Mouse (Mus musculus) gastrocnemius, adult 2 months (tissue): Measurements from ENCODE around the gene Gm45233. TPM values are rescaled to one million over a fixed set of nuclear protein-coding genes. Genes with fewer than 3 reads are reported as not detected.

ENCODE experiments used
- DNase-seq: peaks from one replicate; pipeline ENCODE4 v3.0.0; 2022
- H3K27ac ChIP-seq: fragments of 200-600 bp; 2 replicates; pipeline ENCODE4 v1.8.1; 2022; ENCODE audit warnings: mild to moderate bottlenecking
- H3K4me3 ChIP-seq: fragments of 200-600 bp; 2 replicates; pipeline ENCODE4 v1.8.1; 2022; ENCODE audit warnings: mild to moderate bottlenecking, moderate library complexity
- CTCF ChIP-seq: fragments of 200-600 bp; IDR thresholded peaks from 2 replicates; pipeline ENCODE4 v1.8.1; 2022; ENCODE audit warnings: antibody characterized with exemption, mild to moderate bottlenecking, moderate library complexity
- intact Hi-C: fragments of 180-260 bp; cut with DNase I; formaldehyde crosslinking; loops from one replicate; pipeline ENCODE4 v1.15.1; 2025
- microRNA-seq: library from miRNA; unstranded; fragments of <30 nt; microRNA quantifications from one replicate; pipeline ENCODE4 v1.2.0, GENCODE M21; 2021
- total RNA-seq, 2 experiments: library from RNA; stranded (reverse); gene quantifications; 2 replicates each; pipeline ENCODE4 v1.2.3; 2021

The Gm45233 gene
- total RNA-seq, 2 experiments from 2014 or later: 0.45 to 1.2 TPM

GRCm38 (mm10) chr7:43483236-43483635 lies 39.3 kb downstream of the Gm45233 start:
- intact Hi-C loops: no loop called here
- DNase-seq: no peak
- no peak overlapping the region for H3K4me3 ChIP-seq
- H3K27ac ChIP-seq: no peak overlapping the region
- TF ChIP-seq CTCF: no peak

- Histone ChIP-seq H3K4me3 (no peak overlapping the region), H3K27ac (no peak overlapping the region)
- intact Hi-C loops: no loop called here
- DNase-seq: no peak
- no peak for TF ChIP-seq CTCF
Measured at GRCm38 (mm10) chr7:43488646-43489045, 44.7 kb downstream of the Gm45233 start.

- H3K4me3 ChIP-seq: peak within 1 kb of the TSS; percentile 62
- no peak for TF ChIP-seq CTCF
- DNase-seq: no peak
- intact Hi-C loops: no loop called here
- H3K27ac ChIP-seq: no peak within 1 kb of the TSS
Measured at GRCm38 (mm10) chr7:43489631-43490125, 45.8 kb downstream of the Gm45233 start, which contains the start of gene Iglon5. Iglon5 (minus strand) TSS chr7:43490075.

GRCm38 (mm10) chr7:43490182-43490584 lies 46.3 kb downstream of the Gm45233 start:
- TF ChIP-seq CTCF: no peak
- intact Hi-C loops: no loop called here
- H3K4me3 ChIP-seq: peak overlapping the region; percentile 62
- DNase-seq: peak; percentile 53
- H3K27ac ChIP-seq: no peak overlapping the region

GRCm38 (mm10) chr7:43490861-43491260 lies 46.9 kb downstream of the Gm45233 start:
- DNase-seq: no peak
- H3K27ac ChIP-seq: no peak overlapping the region
- intact Hi-C loops: no loop called here
- H3K4me3 ChIP-seq: no peak overlapping the region
- no peak for TF ChIP-seq CTCF

- peak; percentile 51 for TF ChIP-seq CTCF
- no peak for DNase-seq
- no peak overlapping the region for H3K27ac ChIP-seq
- H3K4me3 ChIP-seq: no peak overlapping the region
- intact Hi-C loops: no loop called here
Measured at GRCm38 (mm10) chr7:43495343-43496021, 51.6 kb downstream of the Gm45233 start.

GRCm38 (mm10) chr7:43511707-43512478 lies 68.0 kb downstream of the Gm45233 start:
- no peak overlapping the region for H3K4me3 ChIP-seq
- H3K27ac ChIP-seq: no peak overlapping the region
- no peak for DNase-seq
- no peak for TF ChIP-seq CTCF
- intact Hi-C loops: no loop called here

GRCm38 (mm10) chr7:43512519-43512918 lies 68.6 kb downstream of the Gm45233 start:
- intact Hi-C loops: no loop called here
- no peak for TF ChIP-seq CTCF
- Histone ChIP-seq H3K27ac (no peak overlapping the region), H3K4me3 (no peak overlapping the region)
- DNase-seq: no peak

Small RNAs within 50 kb of the gene (microRNA-seq; reads per million reads assigned to microRNA genes)
- gene Mir7051: 2.9 reads per million

Other genes with a start within 250 kb of the Gm45233 start
- 1 to 10 TPM; 6.6 to 8.3 TPM for gene Zfp715, start 130.8 kb upstream of the Gm45233 start, total RNA-seq
- not detected for gene Siglecf, start 92.8 kb upstream of the Gm45233 start, total RNA-seq
- gene Siglecg, start 35.9 kb upstream of the Gm45233 start, total RNA-seq: not detected
- gene Lim2, start 16.5 kb upstream of the Gm45233 start, total RNA-seq: not detected
- not detected for gene Nkg7, start 7.1 kb upstream of the Gm45233 start, total RNA-seq
- not detected for gene Cldnd2, start 3.3 kb upstream of the Gm45233 start, total RNA-seq
- gene Etfb, start within 50 bp of the Gm45233 start, total RNA-seq: 100 to 1,000 TPM; 221 to 447 TPM
- 1 to 10 TPM; 1.7 to 2.3 TPM for gene Vsig10l, start 19.0 kb downstream of the Gm45233 start, total RNA-seq
- under 1 TPM; 0.20 to 0.28 TPM for gene Iglon5, start 45.9 kb downstream of the Gm45233 start, total RNA-seq
- gene 4931406B18Rik, start 61.8 kb downstream of the Gm45233 start, total RNA-seq: not detected
- 1 to 10 TPM; 1.4 TPM for gene Cd33, start 100.3 kb downstream of the Gm45233 start, total RNA-seq
- gene Zfp658, start 118.1 kb downstream of the Gm45233 start, total RNA-seq: under 1 TPM; 0.36 to 0.43 TPM
- gene Zfp719, start 135.5 kb downstream of the Gm45233 start, total RNA-seq: 1 to 10 TPM; 3.1 to 4.9 TPM
- not detected for gene Zfp819, start 163.0 kb downstream of the Gm45233 start, total RNA-seq
- gene Ceacam18, start 190.6 kb downstream of the Gm45233 start, total RNA-seq: not detected
- 1 to 10 TPM in 1 of 2 experiments, under 1 TPM in 1; 0.26 to 1.0 TPM for gene Siglece, start 216.0 kb downstream of the Gm45233 start, total RNA-seq
- gene Ctu1, start 227.9 kb downstream of the Gm45233 start, total RNA-seq: 1 to 10 TPM; 1.8 to 2.9 TPM
- not detected for gene Klk14, start 246.3 kb downstream of the Gm45233 start, total RNA-seq